Mouse (Mus musculus): Measurements from ENCODE around the gene Minpp1. TPM values are rescaled to one million over a fixed set of nuclear protein-coding genes. Genes with fewer than 3 reads are reported as not detected.
A peak's percentile ranks its signal among the peaks of the same experiment; 100 is the strongest.

Gene Minpp1
- polyA plus RNA-seq, 1 experiment from 2014 or later = 61.8 TPM

DNA sequence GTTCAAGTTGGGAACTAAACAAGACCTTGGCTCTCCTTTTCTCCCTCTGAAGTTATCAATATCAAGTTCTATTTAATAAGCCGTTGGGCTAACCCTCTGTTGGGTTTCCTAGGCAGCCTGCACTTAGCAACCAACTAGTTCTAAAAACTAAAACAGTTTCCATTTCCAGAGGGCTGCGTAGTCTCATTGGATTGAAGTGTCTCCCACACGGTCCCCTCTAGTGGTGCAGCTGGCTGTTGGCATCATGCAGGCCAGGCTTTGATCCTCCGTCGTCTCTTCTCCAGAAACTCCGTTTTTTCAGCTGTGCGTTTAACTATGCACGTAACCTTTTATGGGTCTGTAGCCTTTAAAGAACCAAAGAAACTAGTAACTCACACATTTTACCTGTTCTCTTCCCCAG lies 7.9 kb downstream of the Minpp1 start:
- DNase-seq = no peak
- no peak overlapping the region for H3K9ac ChIP-seq (replicated peaks; ENCODE audit: low read length)
- no peaks in the 10 kb centered on the region for H3K4me1 ChIP-seq (ENCODE audit: control insufficient read depth, insufficient read depth, low read length)
- no peaks in the 10 kb centered on the region for H3K27me3 ChIP-seq (ENCODE audit: control insufficient read depth, insufficient read depth, low read length)
- H3K4me2 ChIP-seq (ENCODE audit: low read length) = no peak overlapping the region
- ATAC-seq (ENCODE audit: low FRiP score, low TSS enrichment) = no peak
- H3K9me3 ChIP-seq (ENCODE audit: control insufficient read depth, low read length) = no peaks in the 10 kb centered on the region
- WGBS = 86% methylated on average over 8 of the region's 8 CpGs
- H3K36me3 ChIP-seq (ENCODE audit: control insufficient read depth, insufficient read depth, low read length) = peaks cover 56% of the 10 kb centered on the region
- H3K4me3 ChIP-seq (replicated peaks; ENCODE audit: low read depth, low read length) = no peak overlapping the region
- H3K27ac ChIP-seq (replicated peaks; ENCODE audit: low read depth, low read length) = no peak overlapping the region

DNA sequence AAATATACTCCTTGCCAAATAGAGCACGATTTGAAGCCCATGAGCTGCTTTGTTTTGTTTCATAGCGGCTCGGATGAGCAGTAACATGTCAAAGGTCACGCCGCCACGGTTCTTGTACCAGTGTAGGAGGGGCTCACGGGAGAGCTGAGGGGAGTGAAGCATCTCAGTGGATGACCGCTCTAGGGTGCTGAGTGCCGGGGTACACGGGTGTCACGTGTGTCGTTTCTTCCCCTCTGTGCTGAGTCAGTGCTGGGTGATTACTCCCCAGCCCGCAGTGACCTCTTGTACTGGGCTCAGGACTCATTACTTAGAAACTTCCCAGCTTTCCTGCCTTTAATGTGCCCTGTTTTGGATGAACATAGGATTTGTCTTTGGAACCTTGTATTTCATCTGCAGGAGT lies 9.0 kb downstream of the Minpp1 start:
- WGBS = 90% methylated on average over 13 of the region's 13 CpGs
- Histone ChIP-seq H3K27ac (replicated peaks; ENCODE audit: low read depth, low read length) (no peak overlapping the region), H3K4me1 (ENCODE audit: control insufficient read depth, insufficient read depth, low read length) (no peaks in the 10 kb centered on the region), H3K4me3 (replicated peaks; ENCODE audit: low read depth, low read length) (no peak overlapping the region), H3K9ac (replicated peaks; ENCODE audit: low read length) (no peak overlapping the region), H3K27me3 (ENCODE audit: control insufficient read depth, insufficient read depth, low read length) (no peaks in the 10 kb centered on the region), H3K4me2 (ENCODE audit: low read length) (no peak overlapping the region), H3K36me3 (ENCODE audit: control insufficient read depth, insufficient read depth, low read length) (peaks cover 62% of the 10 kb centered on the region), H3K9me3 (ENCODE audit: control insufficient read depth, low read length) (no peaks in the 10 kb centered on the region)
- ATAC-seq (ENCODE audit: low FRiP score, low TSS enrichment) (no peak), DNase-seq (no peak)

- H3K27ac ChIP-seq (replicated peaks; ENCODE audit: low read depth, low read length) = no peak overlapping the region
- H3K4me2 ChIP-seq (ENCODE audit: low read length) = no peak overlapping the region
- no peak overlapping the region for H3K9ac ChIP-seq (replicated peaks; ENCODE audit: low read length)
- H3K4me3 ChIP-seq (replicated peaks; ENCODE audit: low read depth, low read length) = no peak overlapping the region
- no peaks in the 10 kb centered on the region for H3K27me3 ChIP-seq (ENCODE audit: control insufficient read depth, insufficient read depth, low read length)
- peaks cover 64% of the 10 kb centered on the region for H3K36me3 ChIP-seq (ENCODE audit: control insufficient read depth, insufficient read depth, low read length)
- DNase-seq = no peak
- 92% methylated on average over 11 of the region's 11 CpGs for WGBS
- no peak for ATAC-seq (ENCODE audit: low FRiP score, low TSS enrichment)
- no peaks in the 10 kb centered on the region for H3K9me3 ChIP-seq (ENCODE audit: control insufficient read depth, low read length)
- no peaks in the 10 kb centered on the region for H3K4me1 ChIP-seq (ENCODE audit: control insufficient read depth, insufficient read depth, low read length)
Measured at GRCm38 (mm10) chr19:32495034-32495433, 9.5 kb downstream of the Minpp1 start.

DNA sequence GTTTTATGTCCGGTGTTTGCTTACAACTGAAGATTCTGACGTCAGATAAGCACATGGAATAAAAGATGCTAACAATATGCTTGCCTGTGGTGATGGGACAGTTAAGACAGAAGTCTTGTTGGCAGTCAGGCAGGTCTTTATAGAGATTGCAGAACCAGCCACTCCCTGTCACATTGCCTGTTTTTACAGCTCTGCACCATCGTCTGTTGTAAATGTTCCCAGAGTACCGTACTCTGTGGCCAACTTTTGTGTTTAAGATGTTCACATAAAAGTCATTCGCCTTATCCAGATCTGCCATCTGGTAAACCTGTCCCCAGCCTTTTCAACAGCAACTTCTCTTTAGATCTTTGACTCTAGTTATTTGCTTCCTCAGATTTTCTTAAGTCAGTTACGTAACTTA lies 11.8 kb downstream of the Minpp1 start:
- Histone ChIP-seq H3K36me3 (ENCODE audit: control insufficient read depth, insufficient read depth, low read length) (peaks cover 59% of the 10 kb centered on the region), H3K27ac (replicated peaks; ENCODE audit: low read depth, low read length) (no peak overlapping the region), H3K9me3 (ENCODE audit: control insufficient read depth, low read length) (no peaks in the 10 kb centered on the region), H3K4me1 (ENCODE audit: control insufficient read depth, insufficient read depth, low read length) (no peaks in the 10 kb centered on the region), H3K27me3 (ENCODE audit: control insufficient read depth, insufficient read depth, low read length) (no peaks in the 10 kb centered on the region), H3K4me3 (replicated peaks; ENCODE audit: low read depth, low read length) (no peak overlapping the region), H3K4me2 (ENCODE audit: low read length) (no peak overlapping the region), H3K9ac (replicated peaks; ENCODE audit: low read length) (no peak overlapping the region)
- DNase-seq (no peak), ATAC-seq (ENCODE audit: low FRiP score, low TSS enrichment) (no peak)
- 92% methylated on average over 6 of the region's 6 CpGs for WGBS

- Histone ChIP-seq H3K36me3 (ENCODE audit: control insufficient read depth, insufficient read depth, low read length) (peaks cover 54% of the 10 kb centered on the region), H3K27ac (replicated peaks; ENCODE audit: low read depth, low read length) (no peak overlapping the region), H3K9ac (replicated peaks; ENCODE audit: low read length) (no peak overlapping the region), H3K4me3 (replicated peaks; ENCODE audit: low read depth, low read length) (no peak overlapping the region), H3K27me3 (ENCODE audit: control insufficient read depth, insufficient read depth, low read length) (no peaks in the 10 kb centered on the region), H3K4me1 (ENCODE audit: control insufficient read depth, insufficient read depth, low read length) (no peaks in the 10 kb centered on the region), H3K4me2 (ENCODE audit: low read length) (no peak overlapping the region), H3K9me3 (ENCODE audit: control insufficient read depth, low read length) (no peaks in the 10 kb centered on the region)
- ATAC-seq (ENCODE audit: low FRiP score, low TSS enrichment) (no peak), DNase-seq (no peak)
- WGBS = 95% methylated on average over 5 of the region's 5 CpGs
Measured at GRCm38 (mm10) chr19:32498002-32498401, 12.4 kb downstream of the Minpp1 start.

DNA sequence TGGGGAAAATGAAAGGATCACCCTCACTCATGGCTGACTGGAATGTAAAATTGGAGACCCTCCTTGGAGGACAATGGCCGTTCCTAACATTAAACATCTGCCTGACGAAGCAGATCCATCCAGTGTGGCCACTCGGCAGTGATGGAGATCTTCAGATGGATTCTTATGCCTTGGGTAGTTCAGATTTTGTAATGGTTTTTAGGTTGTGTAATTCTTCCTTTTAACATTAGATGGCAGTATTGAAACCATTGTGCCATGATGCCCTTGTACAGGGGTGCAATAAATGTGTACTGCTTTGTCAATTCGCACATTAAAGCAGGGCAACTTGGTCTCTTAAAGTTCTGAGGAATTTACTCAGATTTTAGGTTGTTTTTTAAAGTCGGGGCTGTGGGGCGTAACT lies 15.8 kb downstream of the Minpp1 start:
- Histone ChIP-seq H3K27me3 (ENCODE audit: control insufficient read depth, insufficient read depth, low read length) (no peaks in the 10 kb centered on the region), H3K4me3 (replicated peaks; ENCODE audit: low read depth, low read length) (no peak overlapping the region), H3K9me3 (ENCODE audit: control insufficient read depth, low read length) (no peaks in the 10 kb centered on the region), H3K36me3 (ENCODE audit: control insufficient read depth, insufficient read depth, low read length) (peaks cover 36% of the 10 kb centered on the region), H3K9ac (replicated peaks; ENCODE audit: low read length) (no peak overlapping the region), H3K27ac (replicated peaks; ENCODE audit: low read depth, low read length) (no peak overlapping the region), H3K4me2 (ENCODE audit: low read length) (no peak overlapping the region), H3K4me1 (ENCODE audit: control insufficient read depth, insufficient read depth, low read length) (no peaks in the 10 kb centered on the region)
- WGBS = 90% methylated on average over 6 of the region's 6 CpGs
- peak; percentile 71 for DNase-seq
- ATAC-seq (ENCODE audit: low FRiP score, low TSS enrichment) = peak; percentile 50; the same call in 1 of the 2 replicates

- Histone ChIP-seq H3K9me3 (ENCODE audit: control insufficient read depth, low read length) (no peaks in the 10 kb centered on the region), H3K27ac (replicated peaks; ENCODE audit: low read depth, low read length) (no peak overlapping the region), H3K4me1 (ENCODE audit: control insufficient read depth, insufficient read depth, low read length) (no peaks in the 10 kb centered on the region), H3K36me3 (ENCODE audit: control insufficient read depth, insufficient read depth, low read length) (peaks cover 29% of the 10 kb centered on the region), H3K9ac (replicated peaks; ENCODE audit: low read length) (no peak overlapping the region), H3K27me3 (ENCODE audit: control insufficient read depth, insufficient read depth, low read length) (no peaks in the 10 kb centered on the region), H3K4me3 (replicated peaks; ENCODE audit: low read depth, low read length) (no peak overlapping the region), H3K4me2 (ENCODE audit: low read length) (no peak overlapping the region)
- WGBS = 89% methylated on average over 8 of the region's 8 CpGs
- ATAC-seq (ENCODE audit: low FRiP score, low TSS enrichment) = no peak
- no peak for DNase-seq
Measured at GRCm38 (mm10) chr19:32506081-32506480, 20.5 kb downstream of the Minpp1 start.

- Histone ChIP-seq H3K4me3 (replicated peaks; ENCODE audit: low read depth, low read length) (no peak overlapping the region), H3K27me3 (ENCODE audit: control insufficient read depth, insufficient read depth, low read length) (no peaks in the 10 kb centered on the region), H3K4me1 (ENCODE audit: control insufficient read depth, insufficient read depth, low read length) (no peaks in the 10 kb centered on the region), H3K9ac (replicated peaks; ENCODE audit: low read length) (no peak overlapping the region), H3K9me3 (ENCODE audit: control insufficient read depth, low read length) (no peaks in the 10 kb centered on the region), H3K4me2 (ENCODE audit: low read length) (no peak overlapping the region), H3K36me3 (ENCODE audit: control insufficient read depth, insufficient read depth, low read length) (peaks cover 26% of the 10 kb centered on the region), H3K27ac (replicated peaks; ENCODE audit: low read depth, low read length) (no peak overlapping the region)
- ATAC-seq (ENCODE audit: low FRiP score, low TSS enrichment) = no peak
- no peak for DNase-seq
- WGBS = 95% methylated on average over 5 of the region's 5 CpGs
Measured at GRCm38 (mm10) chr19:32506514-32506913, 20.9 kb downstream of the Minpp1 start.

DNA sequence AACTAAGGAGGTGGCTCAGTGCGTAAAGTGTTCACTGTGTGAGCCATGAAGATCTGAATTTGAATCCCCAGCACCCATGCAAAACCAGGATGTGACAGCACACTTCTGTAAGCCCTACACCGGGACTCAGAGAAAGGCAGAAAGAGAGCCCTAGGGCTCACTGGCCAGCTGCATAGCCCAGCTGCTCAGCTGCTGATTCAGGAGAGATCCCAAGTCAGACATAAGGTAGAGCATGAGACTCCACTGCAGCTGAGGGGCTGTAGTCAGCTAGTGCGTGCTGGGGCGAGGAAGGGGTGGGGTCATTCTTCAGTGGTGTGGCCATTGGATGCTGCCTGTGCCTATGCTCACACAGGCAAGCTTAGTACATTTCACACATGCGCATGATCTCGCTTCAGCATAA lies 21.5 kb downstream of the Minpp1 start:
- no peak overlapping the region for H3K9ac ChIP-seq (replicated peaks; ENCODE audit: low read length)
- no peaks in the 10 kb centered on the region for H3K27me3 ChIP-seq (ENCODE audit: control insufficient read depth, insufficient read depth, low read length)
- WGBS = 93% methylated on average over 6 of the region's 6 CpGs
- peaks cover 2% of the 10 kb centered on the region; the same call in 1 of the 2 replicates for H3K9me3 ChIP-seq (ENCODE audit: control insufficient read depth, low read length)
- H3K27ac ChIP-seq (replicated peaks; ENCODE audit: low read depth, low read length) = no peak overlapping the region
- peaks cover 28% of the 10 kb centered on the region for H3K36me3 ChIP-seq (ENCODE audit: control insufficient read depth, insufficient read depth, low read length)
- H3K4me1 ChIP-seq (ENCODE audit: control insufficient read depth, insufficient read depth, low read length) = no peaks in the 10 kb centered on the region
- no peak overlapping the region for H3K4me2 ChIP-seq (ENCODE audit: low read length)
- no peak overlapping the region for H3K4me3 ChIP-seq (replicated peaks; ENCODE audit: low read depth, low read length)
- no peak for ATAC-seq (ENCODE audit: low FRiP score, low TSS enrichment)
- no peak for DNase-seq

Data from midbrain, embryonic 14.5 days (tissue).